Mouse (Mus musculus): ENCODE results near the gene Cnr1.

DNA sequence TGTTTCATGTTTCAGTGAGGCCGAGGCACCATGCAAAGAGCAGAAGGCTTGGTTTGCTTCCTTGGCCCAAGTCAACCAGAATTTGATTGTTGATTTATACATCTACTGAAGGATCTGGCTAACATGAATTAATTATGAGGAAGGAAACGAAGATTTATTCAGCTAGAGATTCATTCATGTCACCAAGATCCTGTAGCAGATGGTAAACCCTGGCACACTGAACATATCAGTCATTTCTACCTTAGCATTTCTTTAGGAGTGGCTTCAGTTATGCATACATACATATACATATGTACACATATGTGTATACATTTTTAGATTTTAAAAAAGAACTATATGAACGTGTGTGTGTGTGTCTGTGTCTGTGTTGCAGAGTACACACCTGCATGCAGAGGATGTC is 34.1 kb downstream of the Cnr1 start:
- TF ChIP-seq CTCF (IDR thresholded peaks at IDR 0.05; ENCODE audit: borderline replicate concordance, extremely low read depth, insufficient read depth, insufficient read length) (no peak), POLR2A (IDR thresholded peaks at IDR 0.05; ENCODE audit: borderline replicate concordance, extremely low read depth, insufficient read depth, insufficient read length, poor library complexity, severe bottlenecking) (no peak)

Measured in brain, embryonic 14.5 days (tissue).